Mouse (Mus musculus) adrenal gland, postnatal 14 days (tissue): ENCODE data around the gene Cox7a1. TPM values are rescaled to one million over a fixed set of nuclear protein-coding genes. Genes with fewer than 3 reads are reported as not detected.
"Not testable (repeated sequence)": the region's sequence is repeated elsewhere in the genome, so short reads cannot be mapped to it uniquely, and the experiment has no call there.

Experiments used
- DNase-seq: peaks from one replicate; pipeline ENCODE4 v3.0.0; 2021; ENCODE audit warnings: mixed read lengths
- long read RNA-seq, 2 experiments: library from polyadenylated mRNA; stranded (forward); transcript quantifications; one replicate each; pipeline ENCODE4 v2.0.0; 2021
- total RNA-seq: library from RNA; stranded (reverse); gene quantifications from 2 replicates; pipeline ENCODE4 v1.2.3, GENCODE M21; 2021

Gene Cox7a1
- 1,359 and 1,375 TPM in 2 replicates for total RNA-seq
- long read RNA-seq, experiment 1, transcript Cox7a1-201 (4 exons, 393 nt) = major isoform, 595 of 793 reads
- long read RNA-seq, experiment 1, transcript Cox7a1-202 (4 exons, 485 nt) = minor isoform, 16 of 793 reads
- long read RNA-seq, experiment 1, partial matches to known transcripts = 180 of 793 reads
- long read RNA-seq, experiment 1, other reads (novel, unspliced or antisense) = 2 of 793 reads
- long read RNA-seq, experiment 2, transcript Cox7a1-201 (4 exons, 393 nt) = major isoform, 1,040 of 1,346 reads
- long read RNA-seq, experiment 2, transcript Cox7a1-202 (4 exons, 485 nt) = minor isoform, 33 of 1,346 reads
- long read RNA-seq, experiment 2, partial matches to known transcripts = 267 of 1,346 reads
- long read RNA-seq, experiment 2, other reads (novel, unspliced or antisense) = 6 of 1,346 reads

DNA sequence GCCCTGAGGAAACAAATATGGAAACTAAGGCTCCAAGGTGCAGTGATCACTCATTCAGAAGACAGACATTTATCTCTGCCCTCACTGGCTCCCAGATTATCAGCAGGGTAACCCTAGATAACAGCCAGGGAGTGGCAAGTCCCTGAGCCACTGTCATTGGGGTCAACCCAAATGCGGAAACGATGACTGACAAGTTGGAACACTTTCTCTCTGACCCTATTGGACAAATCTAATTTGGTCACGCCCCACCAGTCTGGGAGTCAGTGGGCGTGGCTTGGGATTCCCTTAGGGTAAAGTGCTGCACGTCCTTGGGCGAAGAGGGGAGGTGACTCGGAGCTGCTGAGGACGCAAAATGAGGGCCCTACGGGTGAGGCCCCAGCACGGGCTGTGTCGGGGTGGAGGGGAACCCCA is at the start of gene Cox7a1:
TSS of gene Cox7a1 (plus strand) at position 266 of the 411 bp plus-strand sequence.
- DNase-seq = peak; percentile 94

DNA sequence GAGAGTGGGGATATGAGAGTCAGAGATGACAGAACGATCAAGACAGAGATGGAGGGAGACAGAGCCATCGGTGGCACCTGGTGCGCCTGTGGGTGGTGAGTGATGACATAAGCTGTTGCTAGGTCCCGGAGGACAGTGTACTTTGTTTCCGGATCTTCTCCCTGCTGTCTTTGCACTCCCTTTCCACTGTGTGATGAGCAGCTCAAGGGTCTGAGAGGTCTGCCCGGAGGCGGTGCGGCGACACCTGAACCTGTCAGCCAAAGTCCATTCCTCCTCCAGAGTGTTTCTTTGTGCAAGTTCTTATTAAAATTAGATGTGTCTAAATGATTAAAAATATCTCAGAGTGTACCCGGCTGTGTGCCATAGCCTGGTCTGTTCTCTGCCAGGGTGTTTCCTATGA is 47.1 kb upstream of the Cox7a1 start:
- no peak for DNase-seq

DNA sequence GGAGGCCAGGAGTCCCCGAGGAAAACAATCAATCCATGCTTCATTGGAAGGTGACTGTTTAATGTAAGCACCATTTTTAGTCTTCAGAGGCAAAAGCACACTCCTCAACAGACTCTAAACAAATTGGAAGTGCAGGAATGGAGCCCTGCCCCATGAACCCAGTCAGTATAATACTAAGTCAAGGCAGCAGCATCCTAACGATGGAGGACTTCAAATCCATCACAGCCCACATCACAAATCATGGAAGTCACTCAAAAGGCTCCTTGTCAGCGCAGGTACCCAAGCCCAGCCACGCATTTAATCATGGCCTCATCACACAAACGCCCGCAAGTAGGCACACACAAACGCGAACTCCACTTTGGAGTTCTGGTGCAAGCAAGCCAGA is 40.8 kb upstream of the Cox7a1 start:
- no peak for DNase-seq

DNA sequence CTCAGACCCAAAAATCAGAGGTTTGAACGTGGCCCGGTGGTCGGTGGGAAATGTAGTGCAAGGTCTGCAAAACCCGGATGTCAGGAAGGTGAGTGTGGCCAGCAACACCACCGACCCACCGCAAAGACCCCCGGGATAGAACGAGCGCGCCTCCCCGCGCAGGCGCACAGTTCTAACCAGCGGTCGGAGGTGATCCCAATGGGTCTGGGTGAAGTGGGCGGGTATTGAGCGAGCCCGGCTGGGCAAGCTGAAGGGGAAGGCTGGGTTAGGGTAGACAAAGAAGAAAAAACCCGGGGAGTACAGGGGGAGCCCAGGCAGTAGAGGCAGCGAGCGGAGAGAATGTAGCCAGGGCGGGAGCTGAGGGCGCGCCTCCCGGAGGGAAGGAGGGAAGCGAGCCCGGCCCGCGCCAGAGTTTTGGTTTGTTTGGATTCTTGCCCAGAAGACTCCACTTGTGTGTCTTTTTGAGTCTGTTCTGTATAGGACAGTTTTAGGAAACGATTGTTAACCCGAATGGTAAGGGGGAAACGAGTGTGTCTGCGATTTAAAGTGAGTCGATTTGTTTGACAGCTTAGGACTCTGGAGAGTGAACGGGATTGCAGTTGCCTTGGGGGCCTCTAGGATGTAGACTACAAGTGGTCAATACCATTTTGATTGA is 40.3 kb upstream of the Cox7a1 start:
- DNase-seq = peak; percentile 80

DNA sequence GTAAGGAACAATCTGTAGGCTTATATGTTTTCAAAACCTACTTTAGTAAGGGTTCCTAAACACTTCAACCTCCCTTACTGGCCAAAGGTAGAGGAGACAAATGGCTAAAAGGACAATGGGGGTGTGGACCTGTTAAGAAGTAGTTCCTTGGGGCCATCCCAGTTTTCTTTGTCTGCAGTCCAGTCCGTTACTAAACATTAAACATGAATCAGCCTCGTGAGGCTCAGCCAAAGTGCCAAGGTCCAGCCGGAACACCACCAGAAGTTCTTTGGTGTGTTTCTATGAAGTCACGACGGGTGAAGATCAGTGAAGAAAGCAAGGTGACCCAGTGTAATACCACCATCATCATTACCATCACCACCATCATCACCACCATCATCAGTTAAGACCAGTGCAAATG is 36.9 kb upstream of the Cox7a1 start:
- DNase-seq = no peak

DNA sequence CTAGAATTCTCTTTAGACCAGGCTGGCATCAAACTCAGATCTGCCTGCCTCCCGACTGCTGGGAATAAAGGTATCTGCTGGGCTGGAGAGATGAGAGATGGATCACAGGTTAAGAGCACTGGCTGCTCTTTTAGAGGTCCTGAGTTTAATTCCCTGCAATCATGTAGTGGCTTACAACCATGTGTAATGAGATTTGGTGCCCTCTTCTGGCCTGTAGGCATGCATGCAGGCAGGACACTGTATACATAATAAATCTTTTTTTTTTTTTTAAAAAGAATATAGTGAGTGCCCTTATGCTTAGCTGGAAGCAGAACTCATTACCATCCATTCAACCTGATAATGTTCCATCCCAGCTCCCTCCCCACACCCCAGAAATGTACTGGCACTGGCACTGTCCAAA is 29.9 kb upstream of the Cox7a1 start:
- DNase-seq = no peak

DNA sequence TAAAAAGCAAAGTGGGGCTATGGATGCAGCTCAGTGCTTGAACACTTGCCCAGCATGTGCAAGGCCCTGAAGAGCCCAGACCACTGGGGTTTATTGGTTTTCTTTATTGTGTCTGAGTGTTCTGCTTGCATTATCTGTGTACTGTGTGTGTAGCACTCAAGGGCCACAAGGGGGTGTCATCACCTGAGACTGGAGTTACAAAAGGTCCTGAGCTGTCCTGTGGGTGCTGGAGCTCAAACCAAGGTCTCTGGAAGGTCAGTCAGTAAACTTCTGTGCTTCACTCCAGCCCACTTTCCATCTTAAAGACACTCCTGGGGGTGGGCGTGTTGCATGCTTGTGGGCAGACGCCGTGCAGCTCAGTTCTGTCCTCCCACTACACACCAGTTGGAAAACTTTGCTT is 28.4 kb upstream of the Cox7a1 start:
- no peak for DNase-seq

DNA sequence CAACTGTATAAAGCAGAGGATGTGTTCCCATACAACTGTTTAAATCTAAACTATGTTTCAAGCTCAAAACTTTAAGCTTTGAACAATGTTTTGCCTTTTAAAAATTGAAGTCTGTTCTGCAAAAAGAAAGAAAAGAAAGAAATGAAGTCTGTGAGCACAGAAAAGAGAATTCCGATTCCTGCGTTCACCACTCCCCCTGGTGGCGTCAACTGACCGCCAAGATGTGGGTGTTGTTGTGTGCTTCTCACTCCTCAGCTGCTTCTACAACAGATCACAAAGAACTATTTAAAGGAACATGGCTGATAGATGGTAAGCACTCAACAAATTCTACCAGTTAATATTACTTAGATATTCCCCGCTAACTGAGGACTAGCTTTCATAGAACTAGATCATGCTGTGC is 20.8 kb upstream of the Cox7a1 start:
- no peak for DNase-seq

DNA sequence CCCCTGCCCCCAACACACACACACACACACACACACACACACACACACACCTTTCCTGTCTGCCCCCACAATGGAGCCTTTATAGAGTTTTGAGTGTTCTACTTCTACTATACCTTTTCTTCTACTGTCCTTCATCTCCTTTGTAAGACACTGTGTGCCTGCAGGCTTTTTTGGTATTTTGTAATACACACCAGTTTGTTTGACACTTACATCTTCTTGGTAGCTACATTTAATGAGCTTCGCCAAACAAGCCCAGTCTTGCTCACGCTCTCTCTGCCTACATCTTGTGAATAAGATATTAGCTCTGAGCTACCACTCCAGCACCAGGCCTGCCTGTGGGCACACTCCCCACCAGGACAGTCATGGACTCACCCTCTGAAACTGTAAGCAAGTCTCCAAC is 19.2 kb upstream of the Cox7a1 start:
- no peak for DNase-seq

DNA sequence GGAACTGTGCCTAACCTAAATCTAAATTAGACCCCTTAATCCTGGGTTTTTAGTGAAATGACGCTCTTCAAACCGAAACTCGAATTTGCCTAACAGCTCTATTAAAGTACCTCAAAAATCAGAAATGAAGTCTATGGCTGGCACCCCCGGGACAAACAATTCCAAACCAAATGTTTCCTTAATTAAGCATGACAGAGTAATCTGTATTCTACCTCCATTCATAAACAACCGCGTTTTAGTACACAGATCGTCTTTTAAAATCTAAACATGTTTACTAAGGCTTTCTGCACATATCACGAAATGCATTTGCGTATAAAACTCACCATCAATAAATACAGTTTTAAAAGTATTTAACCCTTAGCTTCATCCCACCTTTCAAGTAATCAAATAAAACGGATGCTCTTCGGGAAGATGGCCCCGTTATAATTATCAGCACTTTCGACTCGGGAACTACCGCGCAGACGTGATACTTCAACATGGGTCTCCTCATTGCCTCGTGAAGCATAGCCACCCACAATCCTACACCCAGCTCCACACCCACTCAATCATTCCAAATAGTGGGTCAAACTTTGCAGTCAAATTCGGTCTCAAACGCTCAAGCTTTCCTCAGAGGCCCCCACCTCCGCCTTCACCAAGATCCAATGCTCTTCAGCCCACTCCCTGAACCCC is 14.9 kb upstream of the Cox7a1 start:
- no peak for DNase-seq

DNA sequence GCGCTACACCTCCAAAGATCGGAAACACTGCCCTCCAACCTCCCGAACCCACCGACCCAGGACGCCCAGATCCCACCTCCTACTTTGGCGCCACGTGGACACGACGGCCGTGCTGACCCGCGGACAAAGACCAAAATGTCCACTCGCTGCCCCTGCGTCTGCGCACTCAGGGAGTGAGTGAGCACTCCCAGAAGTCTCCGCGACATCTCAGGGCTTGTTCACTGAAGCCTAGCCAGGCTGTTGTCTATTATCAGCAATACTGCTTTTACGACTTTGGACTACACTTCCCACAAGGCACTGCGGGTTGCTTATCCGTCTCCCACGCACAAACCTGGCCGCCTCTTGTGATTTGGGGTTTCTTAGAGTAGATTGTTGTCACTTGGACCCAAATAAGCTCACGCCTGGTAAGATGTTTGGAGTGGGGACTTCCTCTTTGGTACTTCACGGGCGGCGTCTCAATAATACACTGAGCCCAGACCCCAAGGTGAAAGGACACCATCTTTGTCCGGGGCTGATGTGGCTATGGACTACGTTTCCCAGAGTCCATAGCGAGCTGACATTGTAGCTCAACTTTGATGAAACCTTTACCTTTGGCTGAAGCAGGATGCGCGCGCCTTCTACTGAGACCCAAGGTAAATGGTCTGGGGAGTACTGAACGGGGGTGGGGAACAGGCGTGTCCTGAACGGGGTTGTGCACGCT is 14.2 kb upstream of the Cox7a1 start, which contains the start of gene Zfp146:
TSS of gene Zfp146 (minus strand) at position 168 of the 700 bp plus-strand sequence.
- DNase-seq = peak; percentile 94

DNA sequence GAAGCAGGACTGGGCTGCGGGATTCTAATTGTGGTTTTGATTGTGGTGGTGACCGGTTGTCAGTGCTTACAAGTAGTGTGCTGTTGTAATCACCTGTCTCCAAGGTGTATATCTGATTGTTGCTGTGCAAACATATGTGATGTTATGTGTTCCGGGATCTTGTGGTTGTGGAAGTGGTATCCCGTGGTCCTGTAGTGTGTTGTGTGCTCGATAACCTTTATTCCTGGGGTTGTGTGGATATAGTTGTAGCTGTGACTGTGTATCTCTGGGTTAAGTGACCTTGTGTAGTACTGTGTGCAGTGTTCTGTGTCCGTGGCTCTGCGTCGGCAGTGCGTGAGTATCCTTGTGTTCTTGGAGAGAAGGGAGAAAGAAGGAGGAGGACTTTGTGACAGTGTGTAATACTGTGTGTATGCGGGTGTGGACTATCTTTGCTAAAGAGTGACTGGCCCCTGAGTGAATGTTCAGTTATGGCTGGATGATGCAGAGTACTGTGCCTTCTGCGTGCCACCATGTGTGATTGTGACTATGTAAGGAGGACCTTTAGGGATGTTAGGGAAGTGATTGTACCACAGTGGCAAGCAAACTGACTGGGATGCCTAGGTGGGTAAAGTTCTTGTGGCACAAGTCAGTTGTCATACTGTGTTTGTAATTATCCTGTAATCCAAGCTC is 13.5 kb upstream of the Cox7a1 start:
- no peak for DNase-seq

DNA sequence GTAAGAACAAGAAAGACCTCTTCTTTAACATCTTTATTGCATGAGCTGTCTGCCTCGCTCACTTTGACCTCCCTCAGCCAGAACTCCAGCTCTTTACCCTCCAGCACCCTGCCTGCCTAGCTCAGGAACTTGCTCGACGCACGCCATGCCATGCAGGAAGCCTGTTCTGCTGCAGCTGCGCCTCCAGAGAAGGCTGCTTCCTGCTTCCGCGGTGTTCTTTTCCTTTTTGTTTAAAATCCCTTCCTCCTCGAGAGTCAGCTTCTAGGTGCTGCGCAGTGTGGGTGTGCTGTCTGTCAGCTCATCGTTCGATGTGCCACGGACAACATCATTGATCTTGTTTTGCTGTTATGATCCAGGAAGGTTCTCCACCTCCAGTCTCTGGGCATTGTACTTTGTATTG is 7.5 kb upstream of the Cox7a1 start:
- DNase-seq = no peak

DNA sequence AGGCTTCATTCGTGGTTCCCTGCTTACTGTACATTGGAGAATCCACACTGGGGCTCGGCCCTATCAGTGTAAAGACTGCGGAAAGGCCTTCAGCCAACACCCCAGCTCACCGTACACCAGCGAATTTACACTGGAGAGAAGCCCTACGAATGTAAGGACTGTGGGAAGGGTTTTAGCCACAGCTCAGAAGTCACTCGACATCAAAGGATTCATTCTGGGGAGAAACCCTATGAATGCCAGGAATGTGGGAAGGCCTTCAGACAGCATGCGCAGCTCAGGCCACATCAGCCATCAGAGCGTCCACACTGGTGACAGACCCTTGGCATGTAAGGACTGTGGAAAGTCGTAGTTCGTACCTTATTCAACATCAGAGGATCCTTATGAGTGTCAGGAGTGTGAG is 5.7 kb upstream of the Cox7a1 start:
- DNase-seq = no peak

DNA sequence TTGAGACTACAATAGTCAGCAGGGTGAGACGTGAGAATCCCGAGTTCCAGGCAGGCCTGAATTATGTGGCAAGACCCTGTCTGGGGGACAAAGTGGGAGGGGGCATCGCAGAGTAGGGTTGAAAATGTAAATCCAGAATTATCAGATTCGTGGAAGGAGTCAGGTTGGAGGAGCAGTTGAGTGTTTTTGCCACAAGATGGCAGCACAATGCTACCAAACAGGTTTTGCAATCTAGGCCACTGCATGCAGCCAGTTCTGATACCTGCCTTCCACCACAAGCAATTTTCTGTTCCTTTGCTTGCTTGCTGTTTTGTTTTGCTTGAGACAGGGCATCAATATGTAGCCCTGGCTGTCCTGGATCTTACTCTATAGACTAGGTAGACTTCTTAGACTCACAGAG is 2.6 kb upstream of the Cox7a1 start:
- DNase-seq = peak; percentile 83

DNA sequence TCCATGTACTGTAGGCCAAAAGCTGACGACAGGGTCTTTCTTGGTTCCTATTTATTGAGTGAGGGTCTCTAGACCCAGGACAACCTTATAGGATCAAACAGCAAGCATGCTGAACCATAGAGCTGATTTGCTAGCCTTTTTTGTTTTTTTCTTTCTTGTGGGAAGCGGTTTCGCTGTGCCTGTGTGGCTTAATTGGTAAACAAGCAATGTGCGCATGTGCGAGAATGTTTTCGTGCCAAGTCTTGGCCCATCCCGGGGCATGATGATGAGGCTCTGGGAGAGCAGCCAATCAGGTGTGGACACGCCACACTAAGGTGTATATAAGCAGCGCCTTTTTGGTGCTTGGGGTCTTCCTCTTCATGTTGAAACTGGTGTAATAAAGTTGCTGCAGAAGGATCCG is 2.0 kb upstream of the Cox7a1 start:
- not testable (repeated sequence) for DNase-seq

DNA sequence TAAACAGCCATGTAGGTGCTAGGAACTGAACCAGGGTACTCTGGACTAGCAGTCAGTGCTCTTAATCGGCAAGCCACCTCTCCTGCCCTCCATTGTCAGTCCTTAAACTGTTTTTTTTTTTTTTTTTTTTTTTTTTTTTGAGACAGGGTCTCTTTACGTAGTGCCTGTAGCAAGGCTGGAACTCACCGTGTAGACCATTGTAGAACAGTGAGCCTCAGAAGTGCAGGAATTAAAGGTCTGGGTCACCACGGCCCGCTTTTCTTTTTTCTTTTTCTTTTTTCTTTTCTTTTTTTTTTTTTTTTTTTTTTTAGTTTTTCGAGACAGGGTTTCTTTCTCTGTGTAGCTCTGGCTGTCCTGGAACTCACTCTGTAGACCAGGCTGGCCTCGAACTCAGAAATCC is 755 bp upstream of the Cox7a1 start:
- DNase-seq = not testable (repeated sequence)

DNA sequence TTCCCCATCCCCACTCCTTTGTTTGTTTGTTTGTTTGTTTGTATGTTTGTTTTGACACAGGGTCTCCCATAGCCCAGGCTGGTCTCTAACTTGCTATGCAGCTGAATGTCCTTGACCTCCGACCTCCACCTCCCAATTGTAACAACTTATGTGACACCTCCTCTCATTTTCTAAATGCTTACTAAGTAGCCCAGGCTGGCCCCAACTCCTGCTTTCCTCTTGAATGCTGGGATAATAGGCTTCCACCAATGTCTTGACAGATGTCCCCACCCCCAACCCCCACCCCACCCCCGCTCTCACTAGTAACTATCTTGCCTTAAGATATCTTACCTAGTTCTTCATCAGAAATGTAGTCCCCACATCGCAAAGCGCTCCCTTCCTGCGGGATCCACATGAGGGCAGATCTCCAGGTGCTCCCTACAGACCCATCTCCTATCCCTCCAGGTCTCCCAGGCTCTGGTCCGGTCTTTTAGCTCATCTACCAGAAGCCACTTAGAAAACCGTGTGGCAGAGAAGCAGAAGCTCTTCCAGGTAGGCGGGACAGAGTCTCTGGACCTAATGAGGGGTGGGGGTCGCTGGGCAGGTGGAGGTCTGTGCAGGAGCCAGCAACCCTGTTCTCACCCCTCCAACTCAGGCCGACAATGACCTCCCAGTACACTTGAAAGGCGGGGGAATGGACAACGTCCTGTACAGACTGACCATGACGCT is 851 bp downstream of the Cox7a1 start:
- DNase-seq = peak; percentile 26

DNA sequence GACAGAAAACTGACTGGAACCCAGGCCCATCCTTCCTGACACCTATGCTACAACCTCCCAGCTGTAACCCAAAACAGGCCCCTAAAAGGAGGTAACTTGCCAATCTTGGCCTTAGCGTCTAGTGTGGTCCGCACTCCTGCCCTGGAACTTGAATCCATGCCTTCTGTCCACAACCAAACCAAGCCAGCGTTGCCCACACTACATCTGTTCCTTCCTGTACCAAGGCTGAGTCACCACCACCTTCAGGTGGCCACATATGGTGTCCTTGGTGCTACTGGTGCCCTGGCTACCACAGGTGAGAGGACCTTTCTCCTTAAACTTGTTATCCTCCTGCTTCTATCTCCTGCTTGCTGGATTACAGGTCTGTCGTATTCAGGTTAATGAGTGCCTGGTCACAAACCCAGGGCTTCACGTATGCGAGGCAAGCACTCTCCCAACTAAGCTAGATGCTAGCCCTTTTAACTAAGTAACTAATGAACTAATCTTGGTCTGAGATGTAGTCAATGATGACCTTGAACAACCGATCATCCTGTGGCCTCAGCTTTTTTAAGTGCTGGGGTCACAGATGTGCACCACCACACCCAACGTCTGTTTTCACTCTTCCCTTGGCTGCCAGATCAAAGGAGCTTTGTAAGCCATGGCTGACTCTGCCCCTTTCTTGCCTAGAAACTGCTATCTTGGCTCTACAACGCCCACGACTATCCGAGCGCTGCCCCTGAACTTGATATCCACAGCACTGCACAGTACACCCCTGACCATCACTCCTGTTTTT is 4.6 kb downstream of the Cox7a1 start:
- DNase-seq = no peak

DNA sequence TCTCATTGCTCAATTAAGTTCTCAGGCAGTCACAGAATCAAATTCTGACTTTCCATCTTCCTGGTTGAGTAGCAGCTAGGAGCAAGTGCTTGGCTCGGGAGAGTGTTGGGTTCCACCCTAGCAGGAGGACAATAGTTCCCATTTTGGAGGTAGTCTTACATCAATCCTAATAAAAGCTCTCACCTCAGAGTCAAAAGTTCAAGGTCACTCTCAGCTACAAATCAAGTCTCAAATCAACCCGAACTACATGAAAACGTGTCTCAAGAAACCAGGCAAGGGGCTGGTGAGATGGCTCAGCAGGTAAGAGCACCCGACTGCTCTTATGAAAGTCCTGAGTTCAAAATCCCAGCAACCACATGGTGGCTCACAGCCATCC is 5.2 kb downstream of the Cox7a1 start:
- no peak for DNase-seq

DNA sequence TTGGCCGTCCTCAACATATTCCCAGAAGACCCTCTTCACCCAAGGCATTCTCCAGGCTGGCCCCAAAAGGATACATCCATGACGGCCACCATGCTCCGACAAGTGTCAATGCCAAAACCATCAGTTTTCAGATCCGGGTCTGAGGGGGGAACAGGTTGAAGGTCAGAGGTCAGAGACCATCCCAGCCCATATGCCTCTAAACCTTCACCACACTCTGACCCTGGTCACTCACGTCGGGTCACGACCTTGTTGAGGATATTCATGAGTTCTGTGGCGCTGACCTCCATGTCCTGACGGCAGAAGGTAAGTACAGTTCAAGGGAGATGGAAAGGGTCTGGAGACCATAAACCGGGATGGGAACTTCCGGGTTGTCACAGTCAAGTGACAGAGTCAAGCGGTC is 8.1 kb downstream of the Cox7a1 start:
- no peak for DNase-seq
